15 mouse cellular contexts compared by ENCODE assay signal in genomic region chr5:103735411-103736112, GRCm38 (mm10). TPM values are rescaled to one million over a fixed set of nuclear protein-coding genes. Genes with fewer than 3 reads are reported as not detected.
DNase-seq lines count a peak whose midpoint lies in the region; ATAC-seq and TF ChIP-seq lines count a peak whose summit lies in the region.
"Had no signal": no experiment of that assay in that cellular context is flagged by ENCODE, and none has a peak within 500 bp of the region (broad histone marks: within the 10 kb centered on the region; RNA-seq: fewer than 3 reads in every experiment).

No protein-coding gene starts in this region.

- peaks cover 20% of the 10 kb centered on the region; the same call in 1 of the 2 replicates for H3K4me1 ChIP-seq in small intestine, adult 2 months (ENCODE audit: control insufficient read depth, insufficient read depth, insufficient read length, low read length)
- H3K4me1 ChIP-seq: midbrain, embryonic 12.5 days had no signal

- DNase-seq in ovary, postnatal 14 days (ENCODE audit: low spot score), result peak; percentile 27
- DNase-seq in ovary, postnatal 10 days (ENCODE audit: low spot score), result no peak
- peak; percentile 64 for DNase-seq in kidney, postnatal 10 days
- DNase-seq in left cerebral cortex, postnatal 14 days (ENCODE audit: low spot score in 2 of 2), result no peak
- DNase-seq in B cell, adult 2 months, result no peak
- DNase-seq: cerebellum, adult 9-11 months; layer of hippocampus, postnatal 36 days; right cerebral cortex, adult 18-20 months had no signal

- ATAC-seq in common myeloid progenitor, adult 5-6 weeks (replicated peaks; ENCODE audit: low read depth, poor library complexity, severe bottlenecking), result peak; percentile 19; the same call in 1 of the 2 replicates
- no peak for ATAC-seq in cerebellum, adult (ENCODE audit: insufficient number of reproducible peaks, low FRiP score, low TSS enrichment)
- ATAC-seq: activated CD4-positive, CD25-positive, alpha-beta regulatory T cell, adult 4 months; forebrain, embryonic 14.5 days; hindbrain, postnatal 0 days had no signal

- no peaks in the 10 kb centered on the region for H3K36me3 ChIP-seq in small intestine, adult 2 months (ENCODE audit: control insufficient read depth, insufficient read depth, low read length)
- H3K36me3 ChIP-seq: midbrain, embryonic 12.5 days had no signal

- H3K4me3 ChIP-seq in small intestine, adult 2 months (ENCODE audit: low read depth, low read length), result no peak overlapping the region
- H3K4me3 ChIP-seq: midbrain, embryonic 12.5 days had no signal

- no peak for TF ChIP-seq CTCF in small intestine, adult 2 months (IDR thresholded peaks at IDR 0.05; ENCODE audit: extremely low read depth, insufficient read length, insufficient replicate concordance, low read depth, low read length)

- no peaks in the 10 kb centered on the region for H3K27me3 ChIP-seq in small intestine, adult 2 months (ENCODE audit: control insufficient read depth, insufficient read depth, low read length)

- intact Hi-C loops in left cerebral cortex, postnatal 14 days (cut with DNase I), result no loop called here

- H3K27ac ChIP-seq in small intestine, adult 2 months (ENCODE audit: insufficient read depth, low read depth, low read length), result 0 out of 2 replicates have a peak overlapping the region, but pooled peaks have one; percentile 7
- H3K27ac ChIP-seq: hindbrain, postnatal 0 days; midbrain, embryonic 12.5 days had no signal

- TF ChIP-seq POLR2A in small intestine, adult 2 months (IDR thresholded peaks at IDR 0.05; ENCODE audit: low read depth, low read length), result no peak

- 37% methylated on average over 5 of the region's 5 CpGs for WGBS in small intestine, adult 2 months

RNA-seq across cellular contexts. Expression of gene Aff1, which starts 43.4 kb away (rescaled TPM):
- 16.6 and 31.8 TPM in 2 replicates for total RNA-seq in common myeloid progenitor, adult 5-6 weeks (2017)
- polyA plus RNA-seq in small intestine, adult 2 months (2012; rRNA removed), result 7.6 and 16.7 TPM in 2 replicates
- total RNA-seq in left cerebral cortex, postnatal 14 days (2021), result 10 to 100 TPM in 1 of 2 experiments, 1 to 10 TPM in 1; 6.7 to 12.0 TPM

Comparison
In these comparisons a context has a peak if more than half of its experiments do, and no peak if none do; other contexts are left out.
1. DNase-seq: peak in ovary, postnatal 14 days (single experiment) and kidney, postnatal 10 days (single experiment); none in ovary, postnatal 10 days (single experiment), left cerebral cortex, postnatal 14 days (0 of 2) and B cell, adult 2 months (0 of 2).